Mouse (Mus musculus): Measurements from ENCODE around the gene Stmn1. TPM values are rescaled to one million over a fixed set of nuclear protein-coding genes. Genes with fewer than 3 reads are reported as not detected.
"Not testable (repeated sequence)": the region's sequence is repeated elsewhere in the genome, so short reads cannot be mapped to it uniquely, and the experiment has no call there.

The Stmn1 gene
- polyA plus RNA-seq, 1 experiment from 2014 or later: 100 TPM

DNA sequence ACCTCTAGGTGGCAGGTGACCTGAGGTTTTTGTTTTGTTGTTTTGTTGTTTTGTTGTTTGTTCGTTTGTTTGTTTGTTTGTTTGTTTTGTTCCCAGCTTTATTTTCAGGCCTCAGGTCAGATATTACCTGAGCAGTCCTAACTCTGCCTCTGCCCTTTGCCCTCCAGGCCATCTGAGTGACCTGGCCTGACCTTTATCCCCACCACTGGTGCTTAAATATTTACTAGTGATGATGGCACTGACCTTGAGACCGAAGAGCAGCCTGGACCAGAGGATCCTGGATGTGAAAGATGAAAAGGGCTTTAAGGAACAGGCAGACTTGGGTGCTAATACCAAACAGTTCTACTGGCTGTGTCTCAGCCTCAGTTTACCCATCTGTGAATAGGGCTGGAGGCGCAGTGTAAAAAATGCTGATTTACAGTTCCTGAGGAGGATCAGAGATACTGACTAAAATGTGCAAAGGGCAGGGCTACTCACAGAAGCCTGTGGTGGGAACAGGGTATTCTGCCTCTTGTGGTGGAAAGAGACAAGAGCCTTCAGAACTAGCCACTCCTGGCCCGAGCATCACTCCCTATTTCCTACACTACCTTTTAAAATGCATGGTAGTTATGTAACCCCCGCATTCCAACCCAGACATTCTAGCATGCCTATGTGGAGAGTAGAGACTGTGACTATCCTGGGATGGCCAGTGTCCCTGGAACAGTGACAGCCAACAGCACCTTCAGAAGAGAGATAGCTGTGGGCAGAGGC, 17.2 kb downstream of the Stmn1 start:
- H3K4me3 ChIP-seq (ENCODE audit: inconsistent target): no peak overlapping the region
- H3K27ac ChIP-seq: no peak overlapping the region
- H3K36me3 ChIP-seq (ENCODE audit: inconsistent target): no peaks in the 10 kb centered on the region
- H3K79me2 ChIP-seq (ENCODE audit: inconsistent target): no peaks in the 10 kb centered on the region
- 92% methylated on average over 5 of the region's 5 CpGs for WGBS (ENCODE audit: missing documents)

DNA sequence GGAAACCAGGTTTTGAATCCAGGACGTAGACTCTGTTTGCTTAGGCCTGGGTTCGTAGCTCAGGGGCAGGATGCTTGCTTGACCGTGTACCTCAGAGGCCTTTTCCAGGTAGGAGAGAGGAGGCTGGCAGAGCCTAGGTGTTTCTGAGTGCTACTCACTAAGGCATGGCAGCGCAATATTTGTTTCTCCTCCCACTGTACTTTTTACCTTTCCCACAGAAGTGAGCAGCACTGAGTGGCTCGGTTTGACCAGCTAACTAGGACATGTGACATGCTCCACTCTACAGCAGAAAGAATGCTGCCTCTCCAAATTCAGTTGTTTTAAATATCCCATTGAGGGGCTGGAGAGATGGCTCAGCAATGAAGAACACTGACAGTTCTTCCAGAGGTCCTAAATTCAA, 20.1 kb downstream of the Stmn1 start:
- H3K36me3 ChIP-seq (ENCODE audit: inconsistent target): no peaks in the 10 kb centered on the region
- no peak overlapping the region for H3K27ac ChIP-seq
- 98% methylated on average over 5 of the region's 5 CpGs for WGBS (ENCODE audit: missing documents)
- no peak overlapping the region for H3K4me3 ChIP-seq (ENCODE audit: inconsistent target)
- H3K79me2 ChIP-seq (ENCODE audit: inconsistent target): no peaks in the 10 kb centered on the region

DNA sequence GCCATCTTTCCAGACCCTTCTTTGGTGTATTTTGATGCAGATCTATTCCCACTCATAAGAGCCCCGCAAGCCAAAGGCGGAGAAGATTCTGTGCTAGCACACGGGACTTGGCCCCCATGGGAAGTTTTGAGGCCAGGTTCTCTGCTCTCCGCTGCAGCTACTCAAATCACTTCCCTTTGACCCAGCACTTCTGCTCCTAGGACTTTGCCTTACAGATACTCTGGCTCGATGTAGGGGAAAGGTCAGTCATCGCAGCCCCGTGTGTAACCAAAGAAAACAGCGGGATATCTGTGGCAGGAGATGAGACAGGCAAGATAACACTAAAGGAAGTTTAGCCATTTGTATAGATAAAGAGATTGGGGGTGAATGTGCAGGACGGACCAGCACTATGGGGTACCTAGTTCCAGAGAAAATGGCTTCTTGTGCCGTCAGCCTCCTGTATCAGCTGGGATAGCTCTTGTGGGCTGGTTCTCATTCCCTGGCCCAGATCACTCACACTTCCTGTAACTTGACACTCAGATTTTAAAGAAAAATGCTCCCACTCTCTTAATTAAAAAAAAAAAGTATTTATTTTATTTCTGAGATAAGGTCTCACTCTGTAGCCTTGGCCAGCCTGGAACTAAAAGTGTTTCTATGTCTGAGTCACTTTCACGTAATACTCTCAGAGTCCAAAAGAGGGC, 22.0 kb downstream of the Stmn1 start:
- Histone ChIP-seq H3K4me3 (ENCODE audit: inconsistent target) (no peak overlapping the region), H3K79me2 (ENCODE audit: inconsistent target) (no peaks in the 10 kb centered on the region), H3K27ac (no peak overlapping the region), H3K36me3 (ENCODE audit: inconsistent target) (no peaks in the 10 kb centered on the region)
- WGBS (ENCODE audit: missing documents): 70% methylated on average over 11 of the region's 11 CpGs

DNA sequence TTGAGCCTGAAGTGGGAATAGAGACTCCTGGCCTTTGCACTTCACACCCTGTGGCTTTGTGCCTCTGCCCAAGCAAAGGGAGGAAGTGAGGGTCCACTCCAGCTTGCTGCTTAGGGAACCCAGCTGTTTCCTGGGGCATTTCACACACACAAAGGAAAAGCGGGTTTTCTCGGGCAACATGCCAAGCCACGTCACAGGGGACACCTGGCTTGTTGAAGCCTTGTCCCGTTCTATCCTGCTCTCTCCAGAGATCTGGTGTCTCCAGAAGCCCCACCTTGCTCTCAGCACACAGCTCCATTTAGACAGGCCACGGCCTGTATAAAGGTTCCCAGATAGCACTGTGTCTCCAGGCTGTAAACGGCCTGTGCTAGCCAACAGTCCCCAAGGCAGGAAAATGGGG, 23.6 kb downstream of the Stmn1 start:
- H3K4me3 ChIP-seq (ENCODE audit: inconsistent target): no peak overlapping the region

DNA sequence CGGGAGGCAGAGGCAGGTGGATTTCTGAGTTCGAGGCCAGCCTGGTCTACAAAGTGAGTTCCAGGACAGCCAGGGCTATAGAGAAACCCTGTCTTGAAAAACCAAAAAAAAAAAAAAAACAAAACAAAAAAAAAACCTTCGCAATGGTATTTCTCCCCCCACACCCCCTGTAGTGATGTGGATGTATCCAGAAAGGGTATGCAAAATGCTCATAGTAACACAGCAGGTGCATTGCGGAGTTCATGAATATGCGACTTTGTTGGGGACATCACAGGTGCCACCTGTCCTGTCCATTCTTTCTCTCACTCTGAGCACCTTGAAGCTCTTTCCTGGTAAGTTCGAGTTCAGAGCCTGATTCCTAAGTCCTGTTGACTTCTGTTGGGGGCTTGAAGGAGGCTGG, 26.0 kb downstream of the Stmn1 start:
- Histone ChIP-seq H3K27ac (peak overlapping the region; percentile 91), H3K79me2 (ENCODE audit: inconsistent target) (peaks cover 23% of the 10 kb centered on the region)
- WGBS (ENCODE audit: missing documents): 85% methylated on average over 4 of the region's 6 CpGs
- H3K4me3 ChIP-seq (ENCODE audit: inconsistent target); H3K36me3 ChIP-seq (ENCODE audit: inconsistent target): not testable (repeated sequence)

More for the DNA sequence above, 23.6 kb downstream of the Stmn1 start:
- Histone ChIP-seq H3K27ac (no peak overlapping the region), H3K79me2 (ENCODE audit: inconsistent target) (no peaks in the 10 kb centered on the region), H3K36me3 (ENCODE audit: inconsistent target) (no peaks in the 10 kb centered on the region)
- 53% methylated on average over 6 of the region's 6 CpGs for WGBS (ENCODE audit: missing documents)

DNA sequence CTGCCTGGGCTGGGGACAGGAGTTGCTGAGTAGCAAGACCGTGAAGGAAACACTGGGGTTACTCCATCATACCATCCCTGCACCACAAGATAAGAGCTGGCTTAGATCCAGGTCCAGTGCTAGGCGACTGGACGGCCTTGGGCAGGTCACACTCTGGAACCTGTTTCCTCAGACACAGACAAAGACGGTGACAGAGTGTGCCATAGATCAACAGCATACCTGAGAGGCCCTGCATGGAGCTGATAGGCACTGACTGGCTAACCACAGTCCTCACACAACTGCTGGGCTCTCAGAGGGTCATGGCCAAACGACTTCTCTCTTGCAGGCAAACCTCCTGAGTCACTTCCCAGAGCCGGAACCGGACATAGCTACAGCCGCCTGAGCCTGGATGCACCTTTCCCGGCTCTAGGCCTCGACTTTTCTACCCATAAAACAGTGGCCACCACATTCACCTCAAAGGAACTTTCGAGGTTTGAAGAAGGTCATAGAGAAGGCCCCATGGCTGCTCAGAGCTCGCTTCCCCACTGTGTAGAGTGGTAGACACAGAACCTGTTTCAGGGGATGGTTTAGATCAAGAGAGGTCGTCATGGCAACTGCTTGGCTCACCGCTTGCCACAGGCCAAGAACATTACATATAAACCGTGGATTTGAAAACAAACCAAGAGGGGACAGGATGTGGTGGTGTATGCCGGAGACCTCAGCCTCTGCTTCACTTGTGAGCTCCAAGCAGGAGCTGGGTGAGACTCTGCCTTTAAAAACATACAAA, 26.8 kb downstream of the Stmn1 start:
- Histone ChIP-seq H3K36me3 (ENCODE audit: inconsistent target) (no peaks in the 10 kb centered on the region), H3K27ac (peak overlapping the region; percentile 91), H3K79me2 (ENCODE audit: inconsistent target) (peaks cover 31% of the 10 kb centered on the region), H3K4me3 (ENCODE audit: inconsistent target) (no peak overlapping the region)
- 11% methylated on average over 16 of the region's 16 CpGs for WGBS (ENCODE audit: missing documents)

DNA sequence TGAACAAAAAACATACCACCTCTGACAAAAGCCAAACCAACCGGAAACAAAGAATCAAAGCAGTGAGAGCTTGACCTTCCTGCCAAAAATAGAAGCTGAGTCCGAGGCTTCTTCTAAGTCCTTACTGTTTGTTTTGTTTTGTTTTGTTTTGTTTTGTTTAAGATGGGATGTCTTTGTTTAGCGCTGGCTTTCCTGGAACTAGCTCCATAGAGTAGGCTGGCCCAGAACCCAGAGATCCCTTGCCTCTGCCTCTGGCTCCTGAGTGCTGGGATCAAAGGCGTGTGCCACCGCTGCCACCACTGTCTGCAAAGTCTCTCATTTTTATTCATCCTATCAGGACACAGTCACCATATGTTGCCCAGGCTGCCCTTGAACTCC, 27.4 kb downstream of the Stmn1 start:
- WGBS (ENCODE audit: missing documents): 58% methylated on average over 4 of the region's 5 CpGs
- no peak overlapping the region for H3K4me3 ChIP-seq (ENCODE audit: inconsistent target)
- H3K27ac ChIP-seq: peak overlapping the region; percentile 91

DNA sequence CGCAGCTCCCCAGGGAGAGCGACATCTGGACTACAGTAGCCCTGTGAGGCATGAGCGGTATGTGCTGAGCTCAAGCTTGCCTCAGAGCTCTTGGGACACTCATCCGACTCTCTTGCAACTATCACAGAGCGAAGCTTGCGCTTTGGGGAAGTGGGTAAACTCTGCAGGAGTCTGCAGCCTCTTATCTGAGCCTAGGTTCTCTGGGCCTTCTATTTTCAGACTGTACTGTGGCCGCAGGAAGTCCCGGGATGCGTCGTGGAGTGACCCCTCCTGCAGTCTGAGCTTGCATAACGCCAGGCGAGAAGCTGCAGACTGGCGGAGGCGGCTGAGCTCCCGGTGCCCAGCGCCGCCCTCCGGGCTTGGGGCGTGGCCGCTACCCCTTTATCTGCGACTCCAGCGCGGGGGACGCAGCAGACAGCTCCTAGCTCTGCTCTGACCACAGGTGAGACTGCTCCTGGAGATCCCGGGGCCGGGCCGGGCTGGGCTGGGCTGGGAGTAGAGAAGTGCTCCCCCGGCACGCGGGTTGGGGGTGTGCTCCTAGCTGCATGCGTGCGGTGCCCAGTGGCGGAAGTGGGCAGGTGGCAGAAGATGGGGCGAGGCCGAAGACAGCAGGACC, 28.6 kb downstream of the Stmn1 start, which contains the start of gene Paqr7:
Paqr7 (plus strand) TSS at position 103 of the 616 bp plus-strand sequence.
- peaks cover 49% of the 10 kb centered on the region for H3K79me2 ChIP-seq (ENCODE audit: inconsistent target)
- H3K4me3 ChIP-seq (ENCODE audit: inconsistent target): peak within 1 kb of the TSS; percentile 51
- under 1% methylated on average over 35 of the region's 35 CpGs for WGBS (ENCODE audit: missing documents)
- peak within 1 kb of the TSS; percentile 91 for H3K27ac ChIP-seq
- H3K36me3 ChIP-seq (ENCODE audit: inconsistent target): peaks cover 13% of the 10 kb centered on the region; the same call in 1 of the 2 replicates

More for the DNA sequence above, 27.4 kb downstream of the Stmn1 start:
- H3K79me2 ChIP-seq (ENCODE audit: inconsistent target): peaks cover 37% of the 10 kb centered on the region
- H3K36me3 ChIP-seq (ENCODE audit: inconsistent target): peaks cover 3% of the 10 kb centered on the region; the same call in 1 of the 2 replicates

DNA sequence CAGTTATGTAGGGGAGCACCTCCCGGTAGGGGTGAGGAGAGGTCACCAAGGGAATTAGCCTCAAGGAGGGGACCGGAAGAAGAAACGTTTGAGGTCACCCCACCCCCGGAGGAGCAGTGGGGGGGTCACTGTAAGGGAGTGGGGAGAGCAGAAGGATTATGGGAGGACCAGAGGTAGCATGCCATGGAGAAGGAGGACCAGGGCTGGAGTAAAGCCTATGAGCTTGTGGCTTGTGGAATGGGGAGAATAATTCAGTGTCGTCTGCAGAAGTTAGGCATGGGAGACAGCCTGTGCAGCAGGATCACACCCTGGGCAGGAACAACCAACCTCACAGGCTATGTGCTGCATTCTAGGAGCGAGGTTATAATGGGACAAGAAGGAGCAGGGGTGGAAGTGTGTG, 29.1 kb downstream of the Stmn1 start:
- 0% methylated on average over 5 of the region's 6 CpGs for WGBS (ENCODE audit: missing documents)
- Histone ChIP-seq H3K27ac (peak overlapping the region; percentile 91), H3K4me3 (ENCODE audit: inconsistent target) (peak overlapping the region; percentile 51), H3K36me3 (ENCODE audit: inconsistent target) (peaks cover 13% of the 10 kb centered on the region; the same call in 1 of the 2 replicates), H3K79me2 (ENCODE audit: inconsistent target) (peaks cover 54% of the 10 kb centered on the region)

DNA sequence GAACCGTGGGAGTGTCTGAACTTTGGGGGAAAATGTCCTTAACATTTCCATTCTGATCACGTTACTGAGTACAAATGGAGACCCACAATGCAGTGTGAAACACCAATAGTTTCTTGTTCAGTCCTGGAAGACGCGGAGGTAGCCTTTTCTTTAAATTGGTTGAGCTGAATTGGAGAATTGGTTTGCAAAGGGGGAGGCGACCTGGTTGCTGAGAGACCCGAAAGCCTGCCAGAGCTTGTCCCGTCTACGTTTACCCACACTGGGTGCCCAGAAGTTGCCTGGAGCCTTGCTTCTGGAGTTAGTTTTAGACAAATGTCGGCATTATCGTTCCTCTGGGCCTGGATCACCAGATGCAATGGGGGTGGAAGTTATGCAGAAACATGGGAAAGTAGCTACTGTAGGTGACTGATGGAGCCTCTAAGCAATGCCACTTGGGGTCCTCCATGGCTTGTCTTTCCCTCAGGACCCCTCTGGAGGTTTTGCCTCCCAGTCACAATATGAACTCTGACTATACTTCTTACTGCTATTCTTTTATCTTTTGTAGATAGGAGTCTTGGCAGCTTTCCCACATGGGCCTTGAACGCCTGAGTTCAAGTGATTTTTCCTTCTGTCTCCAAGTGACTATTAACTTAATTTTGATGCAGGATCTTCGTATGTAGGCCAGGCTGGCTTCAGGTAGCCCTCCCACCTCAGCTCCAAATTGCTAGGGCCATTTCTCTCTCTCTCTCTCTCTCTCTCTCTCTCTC, 30.0 kb downstream of the Stmn1 start:
- peak overlapping the region; percentile 51 for H3K4me3 ChIP-seq (ENCODE audit: inconsistent target)

DNA sequence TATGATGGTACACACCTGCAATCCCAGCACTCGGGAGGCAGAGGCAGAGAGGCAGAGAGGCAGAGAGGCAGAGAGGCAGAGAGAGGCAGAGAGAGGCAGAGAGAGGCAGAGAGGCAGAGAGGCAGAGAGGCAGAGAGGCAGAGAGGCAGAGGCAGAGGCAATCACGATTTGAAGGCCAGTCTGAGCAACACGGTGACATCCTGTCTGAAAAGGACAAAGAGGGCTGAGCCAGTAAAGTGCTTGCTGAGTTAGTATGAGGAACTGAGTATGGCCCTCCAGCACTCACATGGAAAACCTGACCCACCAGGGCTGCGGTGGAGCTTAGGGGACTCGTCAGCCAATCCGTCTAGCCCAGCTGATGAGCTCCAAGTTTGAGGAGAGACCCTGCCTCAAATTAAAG, 30.9 kb downstream of the Stmn1 start:
- H3K27ac ChIP-seq; H3K4me3 ChIP-seq (ENCODE audit: inconsistent target): not testable (repeated sequence)
- WGBS (ENCODE audit: missing documents): 39% methylated on average over 6 of the region's 6 CpGs
- peaks cover 13% of the 10 kb centered on the region; the same call in 1 of the 2 replicates for H3K36me3 ChIP-seq (ENCODE audit: inconsistent target)
- peaks cover 70% of the 10 kb centered on the region for H3K79me2 ChIP-seq (ENCODE audit: inconsistent target)

More for the DNA sequence above, 30.0 kb downstream of the Stmn1 start:
- Histone ChIP-seq H3K27ac (peak overlapping the region; percentile 91), H3K36me3 (ENCODE audit: inconsistent target) (peaks cover 13% of the 10 kb centered on the region; the same call in 1 of the 2 replicates), H3K79me2 (ENCODE audit: inconsistent target) (peaks cover 62% of the 10 kb centered on the region)
- WGBS (ENCODE audit: missing documents): 39% methylated on average over 9 of the region's 12 CpGs

DNA sequence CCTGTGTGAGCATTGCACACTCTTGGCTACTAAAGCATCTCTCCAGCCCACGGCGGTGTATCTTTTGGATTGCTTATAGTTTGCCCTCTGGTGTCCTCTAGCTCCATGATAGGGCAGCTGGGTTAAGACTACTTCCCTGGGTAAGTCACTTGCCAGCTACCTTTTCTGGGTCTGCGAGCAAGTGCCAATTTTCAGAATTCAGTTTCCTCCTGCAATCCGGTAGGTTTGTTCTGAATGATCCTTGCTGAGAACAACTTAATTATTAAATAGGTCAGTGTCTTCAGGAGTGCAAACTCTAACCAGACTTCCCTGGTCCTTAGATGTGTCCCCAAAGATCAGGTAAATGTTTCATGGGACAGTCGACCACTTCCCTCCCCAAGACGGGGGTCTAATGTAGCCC, 33.0 kb downstream of the Stmn1 start:
- Histone ChIP-seq H3K4me3 (ENCODE audit: inconsistent target) (no peak overlapping the region), H3K36me3 (ENCODE audit: inconsistent target) (peaks cover 13% of the 10 kb centered on the region; the same call in 1 of the 2 replicates), H3K27ac (no peak overlapping the region), H3K79me2 (ENCODE audit: inconsistent target) (peaks cover 82% of the 10 kb centered on the region)
- 97% methylated on average over 6 of the region's 6 CpGs for WGBS (ENCODE audit: missing documents)

DNA sequence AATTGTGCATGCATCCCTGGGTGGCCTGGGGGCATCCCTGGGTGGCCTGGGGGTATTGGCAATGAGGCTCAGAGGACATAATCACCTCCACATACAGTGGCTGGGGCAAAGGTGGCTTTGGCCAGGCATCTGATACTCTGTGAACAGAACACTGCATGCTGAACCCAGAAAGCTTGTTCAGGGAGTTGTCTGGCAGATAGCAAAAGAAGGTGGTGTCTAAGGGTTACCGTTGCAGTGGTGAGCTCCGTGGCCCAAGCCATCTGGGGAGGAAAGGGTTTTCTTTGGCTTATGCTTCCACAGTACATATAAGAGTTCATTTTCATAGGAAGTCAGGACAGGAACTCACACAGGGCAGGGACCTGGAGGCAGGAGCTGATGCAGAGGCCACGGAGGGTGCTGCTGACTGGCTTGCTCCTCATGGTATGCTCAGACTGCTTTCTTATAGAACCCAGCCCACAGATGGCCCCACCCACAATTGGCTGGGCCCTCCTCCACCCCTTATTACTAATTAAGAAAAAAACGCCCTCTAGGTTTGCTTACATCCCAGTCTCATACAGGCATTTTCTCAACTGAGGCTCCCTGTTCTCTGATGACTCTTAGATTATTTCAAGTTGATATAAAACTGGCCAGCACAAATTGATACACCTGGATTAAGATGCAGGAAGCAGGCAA, 35.7 kb downstream of the Stmn1 start:
- Histone ChIP-seq H3K27ac (no peak overlapping the region), H3K36me3 (ENCODE audit: inconsistent target) (peaks cover 26% of the 10 kb centered on the region), H3K4me3 (ENCODE audit: inconsistent target) (no peak overlapping the region), H3K79me2 (ENCODE audit: inconsistent target) (peaks cover 74% of the 10 kb centered on the region)
- WGBS (ENCODE audit: missing documents): 92% methylated on average over 4 of the region's 4 CpGs
